Mouse (Mus musculus): ENCODE measurements at regions not wholly inside any gene's neighbourhood (a gene's known extent, or its start where the extent isn't known, plus 50 kb on each side); places are given as distances from the start of the nearest gene placed in this dataset.

DNA sequence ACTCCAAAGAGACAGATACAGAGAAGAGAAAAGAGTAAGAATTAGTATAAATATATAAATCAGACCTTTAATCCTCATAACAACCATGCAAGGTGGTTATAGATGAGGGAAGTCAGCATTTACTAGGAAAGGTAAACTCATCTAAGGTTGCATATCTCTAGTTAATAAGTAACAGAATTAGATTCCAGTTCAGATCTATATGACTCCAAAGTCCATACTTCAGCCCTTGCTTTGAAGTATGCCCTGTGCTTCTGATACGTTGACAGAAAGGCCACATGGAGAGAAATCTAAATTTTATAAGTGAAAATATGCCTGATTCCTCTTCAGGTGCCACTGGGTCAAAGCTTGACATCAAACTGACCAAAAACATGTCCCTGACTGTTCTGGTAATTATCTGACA, 414.7 kb upstream of the Acvr2a start:
- Histone ChIP-seq H3K4me2 (replicated peaks; ENCODE audit: low read depth) (0 out of 2 replicates have a peak overlapping the region, but pooled peaks have one; percentile 0), H3K27me3 (replicated peaks; ENCODE audit: control insufficient read depth, insufficient read depth, low read length) (no peaks in the 10 kb centered on the region), H3K4me1 (replicated peaks; ENCODE audit: control insufficient read depth, insufficient read depth, low read length) (no peaks in the 10 kb centered on the region; the same call in 1 of the 2 replicates), H3K9ac (ENCODE audit: low read depth, low read length) (no peak overlapping the region), H3K36me3 (ENCODE audit: control insufficient read depth, insufficient read depth) (no peaks in the 10 kb centered on the region), H3K4me3 (ENCODE audit: low read depth, low read length) (no peak overlapping the region), H3K9me3 (ENCODE audit: control insufficient read depth) (no peaks in the 10 kb centered on the region), H3K27ac (ENCODE audit: low read depth, low read length) (no peak overlapping the region)
- ATAC-seq, result peak; percentile 91
- 50% methylated on average over 1 of the region's 1 CpGs for WGBS
- TF ChIP-seq CTCF (IDR thresholded peaks at IDR 0.05; ENCODE audit: low read depth), result no peak

DNA sequence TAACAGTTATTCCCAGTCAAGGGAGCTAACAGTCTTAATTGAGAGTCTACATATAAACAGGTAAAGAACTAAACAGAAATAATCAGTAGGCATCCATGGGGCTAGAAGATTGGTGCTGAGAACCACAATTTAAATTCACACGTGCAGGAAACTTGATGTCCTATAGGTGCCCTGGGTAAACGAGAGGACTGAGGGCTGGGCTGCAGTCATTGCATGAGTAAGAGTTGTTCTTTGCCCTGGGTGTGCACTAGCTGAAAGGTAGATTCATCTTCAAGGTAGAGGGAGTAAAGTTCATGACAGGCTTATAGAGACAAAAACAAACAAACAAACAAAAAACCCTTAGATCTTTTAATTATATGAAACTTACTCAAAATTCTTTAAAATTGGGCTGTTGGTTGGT, 411.1 kb upstream of the Acvr2a start:
- Histone ChIP-seq H3K4me1 (replicated peaks; ENCODE audit: control insufficient read depth, insufficient read depth, low read length) (no peaks in the 10 kb centered on the region; the same call in 1 of the 2 replicates), H3K4me2 (replicated peaks; ENCODE audit: low read depth) (no peak overlapping the region), H3K9ac (ENCODE audit: low read depth, low read length) (no peak overlapping the region), H3K36me3 (ENCODE audit: control insufficient read depth, insufficient read depth) (no peaks in the 10 kb centered on the region), H3K4me3 (ENCODE audit: low read depth, low read length) (no peak overlapping the region), H3K27ac (ENCODE audit: low read depth, low read length) (peak overlapping the region; percentile 23; the same call in 1 of the 2 replicates), H3K27me3 (replicated peaks; ENCODE audit: control insufficient read depth, insufficient read depth, low read length) (no peaks in the 10 kb centered on the region), H3K9me3 (ENCODE audit: control insufficient read depth) (no peaks in the 10 kb centered on the region)
- peak; percentile 82 for ATAC-seq
- no peak for TF ChIP-seq CTCF (IDR thresholded peaks at IDR 0.05; ENCODE audit: low read depth)
- WGBS, result 28% methylated on average over 2 of the region's 2 CpGs

DNA sequence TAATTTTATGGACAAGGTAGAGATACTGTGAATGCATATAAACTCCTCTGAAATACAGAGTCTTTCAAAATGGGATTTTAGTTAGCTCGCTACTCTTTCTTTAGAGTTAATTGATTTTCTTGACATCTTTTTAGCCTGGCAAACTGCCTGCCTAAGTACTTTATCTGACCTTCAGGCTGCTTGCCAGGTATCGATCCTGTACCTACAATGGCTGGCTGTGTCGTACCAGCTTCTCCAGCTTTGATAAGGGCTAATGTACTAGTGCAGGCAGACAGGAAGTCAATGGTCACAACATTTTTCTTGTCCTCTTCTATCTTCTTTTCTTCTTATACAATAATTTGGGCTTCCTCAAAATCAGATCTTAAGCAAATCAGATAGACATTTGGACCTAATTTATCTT, 409.4 kb upstream of the Acvr2a start:
- Histone ChIP-seq H3K4me2 (replicated peaks; ENCODE audit: low read depth) (no peak overlapping the region), H3K27me3 (replicated peaks; ENCODE audit: control insufficient read depth, insufficient read depth, low read length) (no peaks in the 10 kb centered on the region), H3K9me3 (ENCODE audit: control insufficient read depth) (no peaks in the 10 kb centered on the region), H3K27ac (ENCODE audit: low read depth, low read length) (no peak overlapping the region), H3K9ac (ENCODE audit: low read depth, low read length) (no peak overlapping the region), H3K4me3 (ENCODE audit: low read depth, low read length) (no peak overlapping the region), H3K4me1 (replicated peaks; ENCODE audit: control insufficient read depth, insufficient read depth, low read length) (no peaks in the 10 kb centered on the region; the same call in 1 of the 2 replicates), H3K36me3 (ENCODE audit: control insufficient read depth, insufficient read depth) (no peaks in the 10 kb centered on the region)
- ATAC-seq, result 0 out of 2 replicates have a peak, but pooled peaks have one; percentile 52
- no peak for TF ChIP-seq CTCF (IDR thresholded peaks at IDR 0.05; ENCODE audit: low read depth)
- WGBS, result 36% methylated on average over 3 of the region's 3 CpGs

DNA sequence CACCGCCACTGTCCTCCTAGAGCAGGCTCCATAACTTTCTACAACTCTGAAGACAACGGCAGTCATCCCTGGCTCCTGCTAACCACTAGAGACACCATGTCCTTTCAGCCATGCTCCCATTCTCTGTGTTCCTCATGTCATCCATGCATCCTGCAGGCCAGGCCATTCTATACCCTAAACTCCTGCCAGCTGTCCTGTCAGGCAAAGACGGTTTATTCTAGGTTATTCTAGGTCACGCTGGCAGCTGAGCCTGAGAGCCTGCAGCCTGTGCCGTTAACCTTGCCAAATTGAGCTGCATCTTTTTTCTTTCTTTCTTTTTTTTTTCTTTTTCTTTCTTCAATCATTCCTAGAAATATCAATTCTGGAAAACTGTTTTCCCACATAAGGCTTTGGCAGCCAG, 406.0 kb upstream of the Acvr2a start:
- WGBS, result 83% methylated on average over 5 of the region's 5 CpGs
- no peak for TF ChIP-seq CTCF (IDR thresholded peaks at IDR 0.05; ENCODE audit: low read depth)
- H3K9me3 ChIP-seq (ENCODE audit: control insufficient read depth), result no peaks in the 10 kb centered on the region
- H3K27me3 ChIP-seq (replicated peaks; ENCODE audit: control insufficient read depth, insufficient read depth, low read length), result no peaks in the 10 kb centered on the region
- H3K9ac ChIP-seq (ENCODE audit: low read depth, low read length), result no peak overlapping the region
- H3K4me3 ChIP-seq (ENCODE audit: low read depth, low read length), result no peak overlapping the region
- H3K36me3 ChIP-seq (ENCODE audit: control insufficient read depth, insufficient read depth), result no peaks in the 10 kb centered on the region
- H3K4me2 ChIP-seq (replicated peaks; ENCODE audit: low read depth), result no peak overlapping the region
- H3K4me1 ChIP-seq (replicated peaks; ENCODE audit: control insufficient read depth, insufficient read depth, low read length), result 0 out of 2 replicates have a peak, but pooled peaks cover 3% of the 10 kb centered on the region
- ATAC-seq, result no peak
- H3K27ac ChIP-seq (ENCODE audit: low read depth, low read length), result no peak overlapping the region

DNA sequence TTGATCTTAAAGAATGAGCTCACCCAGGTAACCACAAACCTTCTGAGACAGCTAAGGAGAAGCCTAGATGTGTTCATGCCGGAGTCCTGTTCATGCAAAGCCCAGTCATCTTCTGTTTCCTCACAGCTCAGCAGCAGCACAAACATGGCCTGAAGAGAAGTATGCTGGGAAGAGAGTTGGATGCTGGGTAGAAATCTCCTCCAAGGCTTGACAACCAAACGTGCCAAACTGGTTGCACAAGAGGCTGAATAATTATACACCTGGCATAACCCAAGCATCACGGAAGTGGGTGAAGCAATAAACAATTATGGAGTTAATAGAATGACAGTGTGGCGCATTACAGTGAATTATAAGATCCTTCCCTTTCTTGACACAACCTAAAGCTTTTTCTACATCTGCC, 404.0 kb upstream of the Acvr2a start:
- TF ChIP-seq CTCF (IDR thresholded peaks at IDR 0.05; ENCODE audit: low read depth), result no peak
- H3K27me3 ChIP-seq (replicated peaks; ENCODE audit: control insufficient read depth, insufficient read depth, low read length), result no peaks in the 10 kb centered on the region
- no peaks in the 10 kb centered on the region for H3K9me3 ChIP-seq (ENCODE audit: control insufficient read depth)
- H3K4me2 ChIP-seq (replicated peaks; ENCODE audit: low read depth), result no peak overlapping the region
- 66% methylated on average over 4 of the region's 4 CpGs for WGBS
- no peaks in the 10 kb centered on the region for H3K36me3 ChIP-seq (ENCODE audit: control insufficient read depth, insufficient read depth)
- 0 out of 2 replicates have a peak, but pooled peaks cover 3% of the 10 kb centered on the region for H3K4me1 ChIP-seq (replicated peaks; ENCODE audit: control insufficient read depth, insufficient read depth, low read length)
- H3K9ac ChIP-seq (ENCODE audit: low read depth, low read length), result no peak overlapping the region
- no peak overlapping the region for H3K4me3 ChIP-seq (ENCODE audit: low read depth, low read length)
- ATAC-seq, result no peak
- H3K27ac ChIP-seq (ENCODE audit: low read depth, low read length), result no peak overlapping the region

DNA sequence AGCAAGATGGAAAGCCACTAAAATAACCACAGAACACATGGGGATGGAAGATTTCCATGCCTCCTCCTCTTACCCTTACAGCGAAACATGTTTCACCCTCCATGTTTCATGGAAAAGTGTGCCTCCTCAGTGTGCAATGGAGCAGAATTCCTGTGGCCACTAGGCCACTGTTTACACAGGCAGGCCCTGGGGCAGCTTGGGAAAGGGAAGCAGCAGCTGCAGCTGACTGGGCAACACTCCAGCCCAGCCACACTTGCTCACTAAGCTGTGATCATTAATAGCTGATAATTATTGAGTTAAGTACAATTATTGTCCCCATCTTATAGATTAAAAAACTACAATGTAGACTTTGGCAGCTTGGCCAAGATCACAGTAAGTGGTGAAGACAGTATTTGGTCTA, 402.5 kb upstream of the Acvr2a start:
- no peak overlapping the region for H3K4me2 ChIP-seq (replicated peaks; ENCODE audit: low read depth)
- no peak overlapping the region for H3K4me3 ChIP-seq (ENCODE audit: low read depth, low read length)
- H3K4me1 ChIP-seq (replicated peaks; ENCODE audit: control insufficient read depth, insufficient read depth, low read length), result 0 out of 2 replicates have a peak, but pooled peaks cover 6% of the 10 kb centered on the region
- no peaks in the 10 kb centered on the region for H3K9me3 ChIP-seq (ENCODE audit: control insufficient read depth)
- H3K27me3 ChIP-seq (replicated peaks; ENCODE audit: control insufficient read depth, insufficient read depth, low read length), result no peaks in the 10 kb centered on the region
- WGBS, result 100% methylated on average over 1 of the region's 1 CpGs
- TF ChIP-seq CTCF (IDR thresholded peaks at IDR 0.05; ENCODE audit: low read depth), result no peak
- H3K27ac ChIP-seq (ENCODE audit: low read depth, low read length), result no peak overlapping the region
- ATAC-seq, result no peak
- no peak overlapping the region for H3K9ac ChIP-seq (ENCODE audit: low read depth, low read length)
- no peaks in the 10 kb centered on the region for H3K36me3 ChIP-seq (ENCODE audit: control insufficient read depth, insufficient read depth)
